Mouse (Mus musculus): Measurements from ENCODE around the gene Mx1. TPM values are rescaled to one million over a fixed set of nuclear protein-coding genes. Genes with fewer than 3 reads are reported as not detected.

The Mx1 gene
- total RNA-seq, 2 experiments from 2014 or later = 0.38 to 0.99 TPM

GRCm38 (mm10) chr16:97443670-97444263 lies 18.9 kb downstream of the Mx1 start:
- no peak for DNase-seq

GRCm38 (mm10) chr16:97441967-97442366 lies 20.7 kb downstream of the Mx1 start:
- DNase-seq = no peak

DNA sequence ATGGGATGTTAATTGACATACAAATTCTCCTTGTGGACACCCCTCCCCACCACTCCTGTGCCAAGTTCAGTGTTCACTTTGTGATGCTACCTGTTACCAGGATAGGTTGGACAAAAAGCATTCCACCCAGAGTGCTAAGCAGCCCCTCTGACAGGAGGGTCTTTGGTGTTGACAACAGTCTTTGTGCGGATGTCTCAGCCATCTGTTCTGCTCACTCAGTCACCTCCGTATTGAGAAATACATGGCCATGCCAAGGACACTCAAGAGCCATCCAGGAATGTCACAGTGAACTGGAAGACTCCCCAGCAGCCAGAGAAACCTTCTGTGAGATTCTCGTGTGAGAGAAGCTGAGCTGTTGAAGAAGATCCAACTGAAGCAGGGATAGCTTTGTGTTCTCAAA lies 24.5 kb downstream of the Mx1 start:
- no peak for DNase-seq

DNA sequence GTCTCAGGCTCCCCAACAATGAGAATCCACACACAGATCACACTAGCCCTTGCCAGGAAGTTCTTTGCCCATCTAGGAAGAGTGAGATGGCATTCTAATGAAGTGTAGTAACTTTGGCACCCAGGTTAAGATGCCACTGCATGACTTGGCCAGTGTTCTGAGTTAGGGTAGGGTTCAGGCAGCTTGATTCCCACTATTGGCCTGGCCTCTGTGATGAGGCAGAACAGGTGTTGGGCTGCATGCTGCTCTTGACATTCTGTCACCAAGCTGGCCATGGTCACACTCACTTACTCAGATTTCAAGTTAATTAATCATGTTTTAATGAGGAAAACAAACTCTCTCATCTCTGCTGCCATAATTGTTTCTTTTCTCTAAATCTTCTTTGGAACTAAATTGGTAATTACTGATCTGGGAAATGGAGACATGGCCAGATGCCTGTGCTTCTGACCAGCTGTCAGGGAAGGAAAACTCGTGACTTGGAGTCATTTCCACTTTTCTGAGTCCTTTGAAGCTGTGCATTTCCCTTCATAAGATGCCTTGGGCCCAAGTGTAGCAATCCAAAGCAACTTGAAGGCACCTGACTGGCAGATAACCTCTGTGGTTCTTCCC lies 25.2 kb downstream of the Mx1 start:
- DNase-seq = peak; percentile 19

GRCm38 (mm10) chr16:97434206-97434605 lies 28.5 kb downstream of the Mx1 start:
- DNase-seq = no peak

- DNase-seq = peak; percentile 32
Measured at GRCm38 (mm10) chr16:97431328-97431727, 31.4 kb downstream of the Mx1 start.

DNA sequence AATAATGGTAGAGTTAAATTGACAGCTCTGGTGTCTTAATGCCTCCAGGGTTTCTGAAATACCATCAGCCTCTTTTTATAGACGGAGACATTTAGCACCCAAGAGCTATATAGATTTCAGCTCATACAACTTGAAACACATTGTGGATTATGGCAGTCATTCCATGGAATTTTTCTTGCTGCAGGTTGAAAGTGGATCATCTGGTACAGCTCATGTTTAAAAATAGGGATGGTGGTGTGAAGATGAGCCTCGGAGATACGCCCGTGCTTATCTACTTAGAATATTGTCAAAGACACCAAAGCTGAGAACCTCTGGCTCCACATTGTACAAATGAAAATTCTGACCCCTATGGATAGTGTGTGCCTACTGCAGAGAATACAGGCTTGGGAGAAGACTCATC lies 32.6 kb downstream of the Mx1 start:
- DNase-seq = no peak

GRCm38 (mm10) chr16:97428026-97428425 lies 34.7 kb downstream of the Mx1 start:
- no peak for DNase-seq

DNA sequence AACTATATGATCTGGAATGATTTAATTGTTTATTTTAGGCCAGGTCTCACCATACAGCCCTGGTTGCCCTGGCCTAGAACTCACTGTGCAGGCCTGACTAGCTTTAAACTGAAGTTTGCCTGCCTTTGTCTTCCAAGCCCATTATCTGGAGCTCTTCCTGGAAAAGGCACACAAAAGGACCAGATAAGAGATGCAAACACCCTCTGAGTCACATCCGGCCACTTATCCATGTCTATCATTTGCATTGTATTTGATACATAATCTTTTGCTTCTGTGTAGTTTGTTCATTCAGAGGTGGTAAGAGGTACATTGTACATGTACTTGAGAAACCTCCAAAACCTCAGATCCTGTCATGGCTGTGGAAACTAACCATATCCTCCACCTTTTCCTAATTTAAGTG lies 39.1 kb downstream of the Mx1 start:
- DNase-seq = no peak

DNA sequence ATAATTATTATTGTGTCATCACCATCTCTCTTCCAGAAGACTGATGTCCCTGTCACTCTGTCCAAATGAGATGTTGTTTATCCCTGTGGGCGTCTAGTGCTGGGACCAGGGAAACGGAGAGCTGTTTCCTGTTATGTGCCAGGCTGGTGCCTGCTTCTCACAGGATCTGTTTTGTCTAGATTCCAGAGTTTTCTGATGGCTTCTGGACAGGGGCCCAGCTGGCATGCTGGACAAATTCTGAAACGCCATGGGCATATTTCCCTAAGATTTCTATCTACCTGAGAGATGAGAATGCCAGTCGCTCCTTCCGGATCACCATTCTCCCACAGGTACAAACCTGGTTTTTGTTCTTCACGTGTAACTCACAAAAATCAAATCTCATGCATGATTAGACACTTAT lies 41.0 kb downstream of the Mx1 start:
- DNase-seq = no peak

DNA sequence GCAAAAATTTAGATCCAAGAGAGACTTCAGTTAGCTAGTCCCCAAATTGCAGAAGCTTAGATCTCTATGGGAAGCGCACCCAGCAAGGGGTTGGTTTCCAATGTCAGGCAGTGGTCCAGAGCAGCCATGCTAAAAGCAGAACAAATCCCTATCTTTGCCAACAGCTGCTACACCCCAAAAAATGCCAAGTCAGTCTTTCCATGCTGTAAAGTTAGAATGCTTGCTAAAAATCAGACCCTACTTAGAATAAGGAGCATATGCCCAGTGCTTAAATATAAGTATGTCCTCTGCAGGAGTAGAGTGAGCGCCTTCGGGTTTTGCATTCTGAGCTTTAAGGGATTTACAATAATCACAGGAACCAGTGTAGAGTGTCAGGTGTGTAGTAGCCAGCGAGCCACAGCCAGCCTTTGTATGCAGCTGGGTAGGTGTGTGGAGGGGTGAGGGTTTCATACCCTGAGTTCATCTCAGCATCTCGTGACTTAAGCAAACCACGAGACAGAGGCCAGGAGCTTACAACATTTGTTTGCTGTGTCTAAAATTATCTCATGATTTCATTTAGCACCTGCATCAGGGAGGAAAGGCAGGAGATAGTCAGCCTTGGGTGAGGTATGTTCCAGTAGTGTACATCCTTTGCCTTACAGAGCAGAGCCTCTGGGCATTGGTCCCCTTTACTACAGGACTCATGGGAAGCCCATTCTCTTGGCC lies 43.8 kb downstream of the Mx1 start:
- DNase-seq = no peak

DNA sequence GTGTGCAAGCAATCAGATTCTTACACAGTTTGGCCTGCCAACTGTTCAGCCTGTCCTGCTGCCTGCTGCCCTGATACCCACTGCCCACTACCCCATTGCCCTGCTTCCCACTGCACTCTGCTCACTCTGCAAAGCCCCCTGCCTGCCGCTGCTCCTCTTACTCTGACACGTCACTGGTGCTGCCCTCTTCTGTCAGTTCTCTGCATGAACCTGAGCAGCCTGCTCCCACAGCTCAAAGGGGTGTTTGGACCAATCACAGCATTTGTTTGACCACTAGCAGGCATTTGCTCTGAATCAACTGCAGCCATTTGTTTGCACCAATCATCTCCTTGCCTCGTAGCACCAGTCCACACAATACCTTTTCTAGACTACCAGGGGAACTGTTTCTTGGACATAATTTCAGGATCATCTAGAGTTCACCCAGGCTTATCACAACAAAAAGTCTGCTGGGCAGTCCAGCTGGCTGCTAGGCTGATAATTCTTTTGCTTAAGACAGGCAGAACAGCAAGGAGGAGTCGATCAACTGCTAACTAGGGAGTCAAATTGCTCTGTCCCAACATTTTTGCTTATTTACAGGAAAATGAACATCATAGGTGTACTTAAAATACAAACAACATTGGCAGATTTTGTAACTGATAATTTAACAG lies 44.7 kb downstream of the Mx1 start:
- peak; percentile 40 for DNase-seq

GRCm38 (mm10) chr16:97405476-97406012 lies 57.2 kb downstream of the Mx1 start:
- DNase-seq = no peak

DNA sequence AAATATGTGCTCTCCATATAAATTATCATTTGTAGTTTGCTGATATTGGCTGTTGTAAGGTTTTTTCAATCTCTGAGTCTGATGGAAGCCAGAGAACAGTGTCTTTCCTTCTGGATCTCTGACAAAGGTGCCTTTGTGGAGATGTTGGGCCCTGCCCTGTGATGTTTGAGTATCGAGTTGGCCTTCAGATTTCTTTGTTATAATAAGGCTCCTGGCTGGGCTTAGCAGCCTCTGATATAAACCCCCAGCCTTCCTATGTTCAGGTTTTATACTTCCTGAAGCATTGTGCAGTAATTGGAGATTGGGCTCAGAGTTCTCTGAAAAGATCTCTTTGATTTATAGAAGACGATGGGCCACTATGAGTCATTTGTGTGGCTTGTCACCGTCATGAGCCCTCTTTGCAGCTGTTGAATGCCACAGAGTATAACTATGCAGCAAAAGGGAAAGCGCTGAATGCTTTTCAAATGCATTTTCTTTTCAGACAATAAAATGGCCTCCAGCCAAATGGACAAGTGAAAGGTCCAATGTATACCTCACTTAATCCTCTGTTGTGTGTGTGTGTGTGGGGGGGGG lies 60.4 kb downstream of the Mx1 start:
- no peak for DNase-seq

- no peak for DNase-seq
Measured at GRCm38 (mm10) chr16:97401741-97402140, 61.0 kb downstream of the Mx1 start.

- DNase-seq = no peak
Measured at GRCm38 (mm10) chr16:97399991-97400390, 62.7 kb downstream of the Mx1 start.

DNA sequence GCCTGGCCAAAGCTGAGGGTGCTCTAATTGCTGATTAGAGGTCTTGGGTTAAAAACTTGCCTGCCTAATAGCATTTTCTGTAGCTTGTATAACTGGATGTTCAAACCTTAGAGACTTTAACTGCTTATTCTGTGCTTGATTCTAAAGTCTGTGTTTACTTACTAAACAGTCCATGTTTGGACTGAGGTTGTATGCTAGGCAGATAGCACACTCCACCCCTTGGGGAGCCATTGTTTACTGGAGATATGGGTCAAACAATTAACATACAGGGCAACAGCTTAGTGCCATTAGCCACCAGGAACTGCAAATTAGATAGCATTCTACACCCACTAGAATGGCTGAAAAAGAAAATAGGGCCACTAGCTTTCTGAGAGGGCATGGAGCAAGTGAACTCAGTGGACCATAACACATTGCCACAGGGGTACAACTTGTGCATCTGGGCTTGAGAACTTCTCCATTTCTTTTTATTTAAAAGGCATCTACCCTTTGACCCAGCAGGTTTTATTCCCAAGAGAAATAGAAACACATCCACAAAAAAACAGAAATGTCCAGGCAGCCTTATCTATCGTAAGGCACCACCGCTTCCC lies 64.7 kb downstream of the Mx1 start:
- DNase-seq = no peak

Other genes starting within 250 kb of the Mx1 start
- 10 to 100 TPM; 10.5 to 16.2 TPM for gene Bace2, start 106.2 kb downstream of the Mx1 start, total RNA-seq (2021)
- gene Fam3b, start 51.9 kb upstream of the Mx1 start, total RNA-seq (2021) = not detected
- gene Tmprss2, start 148.3 kb upstream of the Mx1 start, total RNA-seq (2021) = not detected